Mouse (Mus musculus) intestine, embryonic 16.5 days (tissue): ENCODE measurements around the gene C2cd3. TPM values are rescaled to one million over a fixed set of nuclear protein-coding genes. Genes with fewer than 3 reads are reported as not detected.

ENCODE experiments used
- ATAC-seq: fragments of 200-750 bp; cut with Nextera tagmentation; 2 replicates; pipeline ENCODE4 v1.8.0; 2017; ENCODE audit warnings: moderate TSS enrichment, moderate library complexity
- H3K27ac ChIP-seq: fragments of 300-500 bp; sonication (generic); 2 replicates; pipeline ENCODE4 v1.5.1; 2014; ENCODE audit warnings: mild to moderate bottlenecking, low read length
- H3K27me3 ChIP-seq: fragments of 300-500 bp; sonication (generic); replicated peaks from 2 replicates; pipeline ENCODE4 v1.6.1; 2014; ENCODE audit warnings: low read length, control low read depth, mixed read lengths; ENCODE audit not compliant: control insufficient read depth, insufficient read depth
- H3K36me3 ChIP-seq: fragments of 300-500 bp; sonication (generic); 2 replicates; pipeline ENCODE4 v1.6.1; 2014; ENCODE audit warnings: low read length, control low read depth; ENCODE audit not compliant: control insufficient read depth, insufficient read depth
- H3K4me1 ChIP-seq: fragments of 300-500 bp; sonication (generic); 2 replicates; pipeline ENCODE4 v1.6.1; 2014; ENCODE audit warnings: low read length, control low read depth, mixed read lengths; ENCODE audit not compliant: control insufficient read depth, insufficient read depth
- H3K4me2 ChIP-seq: fragments of 300-500 bp; sonication (generic); 2 replicates; pipeline ENCODE4 v1.6.1; 2014; ENCODE audit warnings: low read depth, low read length, control low read depth
- H3K4me3 ChIP-seq: fragments of 300-500 bp; sonication (generic); 2 replicates; pipeline ENCODE4 v1.5.1; 2014; ENCODE audit warnings: mild to moderate bottlenecking, low read length
- H3K9ac ChIP-seq: fragments of 300-500 bp; sonication (generic); 2 replicates; pipeline ENCODE4 v1.6.1; 2014; ENCODE audit warnings: low read depth, low read length
- H3K9me3 ChIP-seq: fragments of 300-500 bp; sonication (generic); 2 replicates; pipeline ENCODE4 v1.6.1; 2016; ENCODE audit warnings: low read length, control low read depth; ENCODE audit not compliant: control insufficient read depth
- WGBS: fragments of 180-500 bp; shearing (Covaris S2); extraction: QIAGEN DNeasy Blood & Tissue Kit; methylation state at CpG from one replicate; pipeline ENCODE4 v1.1.7; 2014; 5-methylcytosine and 5-hydroxymethylcytosine counted together
- polyA plus RNA-seq: library from polyadenylated mRNA; unstranded; fragments of >200 nt; fragmentation: Nextera tagmentation; extraction: Ambion mirVana; gene quantifications from 2 replicates; pipeline ENCODE4 v1.2.1, GENCODE M21; 2015

C2cd3 gene
- polyA plus RNA-seq, 1 experiment from 2014 or later = 11.6 TPM

DNA sequence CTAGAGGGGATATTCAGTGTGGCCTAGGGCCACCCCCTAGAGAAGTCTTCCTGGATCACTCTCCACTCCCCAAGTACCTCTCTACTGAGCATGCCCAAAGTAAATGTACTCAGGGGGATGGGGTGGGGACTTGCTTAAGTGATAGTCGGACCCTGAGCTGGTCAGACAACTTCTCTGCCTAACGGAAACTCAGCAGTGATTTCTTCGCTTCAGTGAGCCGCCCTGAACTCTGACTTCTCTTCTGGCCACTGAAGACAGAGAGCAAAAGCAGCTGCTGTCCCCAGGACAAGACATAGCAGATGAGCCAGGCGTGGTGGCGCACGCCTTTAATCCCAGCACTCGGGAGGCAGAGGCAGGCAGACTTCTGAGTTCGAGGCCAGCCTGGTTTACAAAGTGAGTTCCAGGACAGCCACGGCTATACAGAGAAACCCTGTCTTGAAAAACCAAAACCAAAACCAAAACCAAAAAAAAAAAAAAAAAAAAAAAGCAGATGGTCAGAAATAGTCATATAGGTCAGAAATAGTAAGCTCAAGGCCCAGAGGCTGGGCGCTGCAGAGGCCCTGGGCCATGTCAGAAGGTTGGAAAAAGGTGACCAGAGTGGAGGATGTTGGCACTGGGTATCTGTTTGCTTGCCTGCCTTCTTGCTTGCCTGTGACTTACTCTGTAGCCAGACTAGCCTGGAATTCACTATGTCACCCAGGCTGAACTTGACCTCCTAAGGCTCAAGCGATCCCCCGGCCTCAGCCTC is 132.9 kb downstream of the C2cd3 start:
- 76% methylated on average over 13 of the region's 13 CpGs for WGBS
- Histone ChIP-seq H3K36me3 (no peaks in the 10 kb centered on the region), H3K27me3 (no peaks in the 10 kb centered on the region), H3K4me1 (peaks cover 11% of the 10 kb centered on the region; the same call in 1 of the 2 replicates), H3K4me2 (no peak overlapping the region), H3K9ac (no peak overlapping the region), H3K4me3 (no peak overlapping the region), H3K27ac (no peak overlapping the region), H3K9me3 (no peaks in the 10 kb centered on the region)
- ATAC-seq = no peak

DNA sequence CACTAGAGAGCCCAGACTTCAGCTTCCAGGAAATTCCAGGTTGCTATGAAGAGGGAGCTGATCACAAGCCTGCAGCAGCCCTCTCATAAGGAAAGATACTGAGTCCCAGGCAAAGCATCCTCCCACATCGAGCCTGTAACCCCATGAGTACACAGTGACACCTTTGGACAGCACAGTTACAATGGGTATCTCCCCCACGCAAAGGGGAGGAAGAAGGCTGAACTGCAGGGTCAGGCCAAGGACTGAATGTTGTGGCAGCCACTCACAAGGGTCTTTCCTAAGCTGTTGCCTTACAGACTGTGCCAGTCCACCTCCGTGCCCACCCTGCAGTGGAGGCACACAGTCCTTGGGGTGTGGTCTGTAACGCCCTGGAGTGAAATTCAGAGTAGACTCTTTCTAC is 134.5 kb downstream of the C2cd3 start:
- no peaks in the 10 kb centered on the region for H3K36me3 ChIP-seq
- H3K27me3 ChIP-seq = no peaks in the 10 kb centered on the region
- ATAC-seq = no peak
- 66% methylated on average over 4 of the region's 4 CpGs for WGBS
- H3K9me3 ChIP-seq = no peaks in the 10 kb centered on the region
- no peak overlapping the region for H3K4me2 ChIP-seq
- peaks cover 11% of the 10 kb centered on the region; the same call in 1 of the 2 replicates for H3K4me1 ChIP-seq
- H3K4me3 ChIP-seq = no peak overlapping the region
- no peak overlapping the region for H3K9ac ChIP-seq
- no peak overlapping the region for H3K27ac ChIP-seq

DNA sequence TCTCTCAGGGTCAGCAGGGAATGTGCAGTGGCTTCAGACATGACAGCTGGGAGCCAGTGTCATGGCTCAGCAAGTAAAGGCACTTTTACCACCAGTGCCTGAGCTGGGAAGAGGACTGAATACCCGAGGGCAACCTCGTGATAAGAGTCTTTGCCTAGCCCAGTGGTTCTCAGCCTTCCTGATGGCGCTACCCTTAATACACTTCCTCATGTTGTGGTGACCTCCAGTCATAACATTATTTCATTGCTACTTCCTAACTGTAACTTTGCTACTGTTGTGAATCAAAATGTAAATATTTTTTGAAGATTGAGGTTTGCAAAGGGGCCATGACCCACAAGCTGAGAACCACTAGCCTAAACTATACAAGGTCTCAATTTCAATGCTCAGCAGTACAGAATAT is 136.6 kb downstream of the C2cd3 start:
- no peak overlapping the region for H3K4me3 ChIP-seq
- H3K4me1 ChIP-seq = peaks cover 6% of the 10 kb centered on the region; the same call in 1 of the 2 replicates
- no peaks in the 10 kb centered on the region for H3K27me3 ChIP-seq
- no peak overlapping the region for H3K9ac ChIP-seq
- H3K9me3 ChIP-seq = no peaks in the 10 kb centered on the region
- no peak overlapping the region for H3K4me2 ChIP-seq
- no peak overlapping the region for H3K27ac ChIP-seq
- ATAC-seq = peak; percentile 39; the same call in 1 of the 2 replicates
- H3K36me3 ChIP-seq = no peaks in the 10 kb centered on the region
- WGBS = 52% methylated on average over 3 of the region's 3 CpGs

DNA sequence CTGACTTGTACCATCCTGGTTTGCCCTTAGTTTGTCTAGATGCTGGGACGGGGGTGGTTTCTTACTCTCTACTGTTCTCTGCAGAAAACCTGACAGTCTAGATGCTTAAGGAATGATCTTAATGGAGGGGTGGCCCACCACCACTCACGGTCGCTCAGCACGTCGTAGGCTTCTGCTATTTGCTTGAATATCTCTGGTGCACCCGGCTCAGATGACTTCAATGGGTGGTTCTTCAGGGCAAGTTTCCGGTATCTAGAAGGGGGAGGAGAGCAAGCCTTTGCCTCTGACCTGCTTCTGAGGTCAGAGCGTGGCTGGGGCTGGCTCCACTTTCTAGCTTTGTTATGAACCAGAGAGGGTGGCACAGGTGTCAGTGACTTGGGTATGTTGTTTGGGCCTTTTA is 139.6 kb downstream of the C2cd3 start:
- H3K9me3 ChIP-seq = no peaks in the 10 kb centered on the region
- WGBS = 64% methylated on average over 8 of the region's 8 CpGs
- H3K36me3 ChIP-seq = no peaks in the 10 kb centered on the region
- no peaks in the 10 kb centered on the region for H3K27me3 ChIP-seq
- H3K4me2 ChIP-seq = no peak overlapping the region
- peaks cover 3% of the 10 kb centered on the region; the same call in 1 of the 2 replicates for H3K4me1 ChIP-seq
- no peak overlapping the region for H3K9ac ChIP-seq
- H3K4me3 ChIP-seq = no peak overlapping the region
- ATAC-seq = no peak
- no peak overlapping the region for H3K27ac ChIP-seq

DNA sequence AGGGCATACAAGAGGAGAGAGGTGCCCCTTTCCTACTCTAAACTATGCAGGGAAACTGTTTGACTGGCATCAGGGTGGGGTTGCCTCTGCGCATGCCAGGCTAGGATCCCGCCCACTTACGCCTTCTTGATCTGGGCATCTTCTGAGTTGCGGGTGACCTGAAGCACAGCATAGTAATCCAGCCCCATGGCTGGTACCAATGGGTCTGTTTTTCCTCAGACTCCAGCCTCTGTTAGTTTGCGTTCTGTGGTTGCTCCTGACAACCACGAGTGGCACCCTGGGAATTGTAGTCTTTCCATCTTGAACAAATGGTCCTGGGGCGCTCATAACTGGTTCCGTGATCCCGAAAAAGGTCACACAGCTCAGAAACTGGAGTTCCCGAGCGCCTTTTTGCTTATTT is 142.5 kb downstream of the C2cd3 start, which contains the start of gene Dnajb13:
TSS of gene Dnajb13 (minus strand) at position 388 of the 400 bp plus-strand sequence.
- no peak within 1 kb of the TSS for H3K4me3 ChIP-seq
- H3K4me1 ChIP-seq = no peaks in the 10 kb centered on the region
- 47% methylated on average over 11 of the region's 11 CpGs for WGBS
- H3K36me3 ChIP-seq = no peaks in the 10 kb centered on the region
- no peaks in the 10 kb centered on the region for H3K27me3 ChIP-seq
- H3K9me3 ChIP-seq = no peaks in the 10 kb centered on the region
- ATAC-seq = peak; percentile 21; the same call in 1 of the 2 replicates
- H3K27ac ChIP-seq = no peak within 1 kb of the TSS
- H3K9ac ChIP-seq = no peak within 1 kb of the TSS
- no peak within 1 kb of the TSS for H3K4me2 ChIP-seq

Other genes with a start within 250 kb of the C2cd3 start
- 15.6 and 16.4 TPM in 2 replicates for gene Lipt2, start 213.0 kb upstream of the C2cd3 start, polyA plus RNA-seq
- 57.7 and 66.6 TPM in 2 replicates for gene Kcne3, start 195.7 kb upstream of the C2cd3 start, polyA plus RNA-seq
- 1.7 and 2.0 TPM in 2 replicates for gene Pgm2l1, start 144.8 kb upstream of the C2cd3 start, polyA plus RNA-seq
- gene P4ha3, start 86.7 kb upstream of the C2cd3 start, polyA plus RNA-seq = 3.6 and 3.7 TPM in 2 replicates
- 47.0 and 52.4 TPM in 2 replicates for gene Ppme1, start 74 bp downstream of the C2cd3 start, polyA plus RNA-seq
- gene Ucp3, start 100.8 kb downstream of the C2cd3 start, polyA plus RNA-seq = not detected in 2 replicates
- 368 and 382 TPM in 2 replicates for gene Ucp2, start 121.1 kb downstream of the C2cd3 start, polyA plus RNA-seq
- 0.48 and 0.50 TPM in 2 replicates for gene Dnajb13, start 142.7 kb downstream of the C2cd3 start, polyA plus RNA-seq
- gene Coa4, start 164.8 kb downstream of the C2cd3 start, polyA plus RNA-seq = 59.2 and 59.3 TPM in 2 replicates
- gene Rab6a, start 235.2 kb downstream of the C2cd3 start, polyA plus RNA-seq = 85.7 and 89.7 TPM in 2 replicates
- gene Mrpl48, start 236.1 kb downstream of the C2cd3 start, polyA plus RNA-seq = 85.9 and 89.2 TPM in 2 replicates